Mouse (Mus musculus) thymus, adult 2 months (tissue): ENCODE data around the gene Dennd1b. TPM values are rescaled to one million over a fixed set of nuclear protein-coding genes. Genes with fewer than 3 reads are reported as not detected.

Source experiments
- DNase-seq: peaks from one replicate; pipeline ENCODE4 v3.0.0; 2021
- H3K27ac ChIP-seq: fragments of 200-500 bp; 2 replicates; pipeline ENCODE4 v1.5.1; 2012; ENCODE audit warnings: low read length, control low read depth; ENCODE audit not compliant: control insufficient read depth, insufficient read depth
- H3K27me3 ChIP-seq: fragments of 200-500 bp; 2 replicates; pipeline ENCODE4 v1.6.1; 2012; ENCODE audit warnings: mild to moderate bottlenecking, low read length, moderate library complexity, mixed read lengths; ENCODE audit not compliant: control insufficient read depth, insufficient read depth
- H3K36me3 ChIP-seq: fragments of 200-500 bp; 2 replicates; pipeline ENCODE4 v1.6.1; 2012; ENCODE audit warnings: mild to moderate bottlenecking, low read length, moderate library complexity; ENCODE audit not compliant: control insufficient read depth, insufficient read depth
- H3K4me1 ChIP-seq: fragments of 200-500 bp; replicated peaks from 2 replicates; pipeline ENCODE4 v1.6.1; 2012; ENCODE audit warnings: low read length; ENCODE audit not compliant: control insufficient read depth, insufficient read depth
- H3K4me3 ChIP-seq: fragments of 200-500 bp; 2 replicates; pipeline ENCODE4 v1.5.1; 2012; ENCODE audit warnings: mild to moderate bottlenecking, low read length, control low read depth, moderate library complexity; ENCODE audit not compliant: control insufficient read depth, insufficient read depth
- CTCF ChIP-seq: fragments of 200-500 bp; IDR thresholded peaks from 2 replicates; pipeline ENCODE4 v1.5.1; 2012; ENCODE audit warnings: mild to moderate bottlenecking, control low read depth, low read length, moderate library complexity, borderline replicate concordance; ENCODE audit not compliant: control insufficient read depth, poor library complexity, insufficient read depth; ENCODE audit errors: extremely low read depth
- POLR2A ChIP-seq: fragments of 200-500 bp; IDR thresholded peaks from 2 replicates; pipeline ENCODE4 v1.6.1; 2012; ENCODE audit warnings: mild to moderate bottlenecking, low read length, control low read depth, moderate library complexity; ENCODE audit not compliant: control insufficient read depth, poor library complexity, insufficient read depth; ENCODE audit errors: extremely low read depth
- WGBS: fragments of 180-500 bp; shearing (Covaris S2); methylation state at CpG from one replicate; pipeline ENCODE4 v1.1.7; 2018; 5-methylcytosine and 5-hydroxymethylcytosine counted together
- polyA plus RNA-seq: library from polyadenylated mRNA; depleted of rRNA; stranded (reverse); fragments of >200 nt; gene quantifications from 2 replicates; pipeline ENCODE4 v1.2.3, GENCODE M21; 2012

Dennd1b gene
- polyA plus RNA-seq, 1 experiment, result 20.7 TPM

DNA sequence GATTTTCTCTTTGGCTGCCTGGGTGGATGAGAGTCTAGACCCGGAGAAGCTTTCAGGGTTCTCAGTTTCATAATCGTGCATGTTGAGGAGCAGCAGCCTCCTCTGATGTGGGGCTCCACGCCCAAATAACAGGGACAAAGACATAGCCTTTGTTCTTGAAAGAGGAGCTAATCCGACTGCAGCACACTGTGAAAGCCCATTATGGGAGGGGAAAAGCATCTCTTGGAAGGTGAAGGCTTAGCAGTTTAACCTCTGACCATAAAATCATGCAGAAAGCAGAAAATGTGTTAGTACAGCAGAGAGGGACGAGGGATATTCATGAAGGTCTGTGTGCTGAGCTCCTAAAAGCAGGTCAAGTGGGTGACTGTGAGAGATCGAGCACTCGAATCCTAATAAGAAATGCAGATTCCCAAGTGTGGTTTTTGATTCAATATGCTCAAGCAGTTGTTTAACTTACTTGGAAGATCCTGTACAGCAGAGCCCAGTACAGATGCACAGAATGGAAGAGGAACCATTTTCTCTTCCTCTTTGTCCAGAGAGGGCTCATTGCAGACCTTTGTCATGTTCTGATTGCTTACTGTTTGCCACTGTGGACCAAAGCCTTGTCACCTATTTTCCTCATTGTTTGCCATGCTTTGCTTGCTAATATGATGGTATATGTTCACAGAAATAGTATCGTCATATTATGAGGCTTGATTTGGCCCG, 37.6 kb downstream of the Dennd1b start:
- WGBS, result 92% methylated on average over 9 of the region's 9 CpGs
- no peak overlapping the region for H3K4me3 ChIP-seq

DNA sequence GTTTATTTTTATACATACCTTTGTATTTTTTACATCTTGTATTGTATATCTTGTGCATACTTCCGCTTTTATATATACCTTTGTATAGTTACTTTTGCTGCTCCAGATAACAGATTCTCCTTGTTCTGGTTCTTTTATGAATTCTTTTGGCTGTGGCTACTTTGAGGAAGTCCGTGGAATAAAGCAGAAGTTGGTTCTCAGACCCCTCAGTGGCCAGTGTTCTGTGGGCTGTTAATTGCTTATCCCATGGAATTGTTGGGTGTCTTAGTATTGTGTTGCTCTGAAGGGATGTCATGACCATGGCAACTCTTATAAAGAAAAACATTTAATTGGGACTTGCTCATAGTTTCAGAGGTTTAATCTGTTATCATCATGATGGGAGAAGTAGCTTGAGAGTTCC, 40.3 kb downstream of the Dennd1b start:
- TF ChIP-seq POLR2A (no peak), CTCF (no peak)
- H3K4me1 ChIP-seq, result no peaks in the 10 kb centered on the region
- 65% methylated on average over 2 of the region's 2 CpGs for WGBS
- H3K27ac ChIP-seq, result no peak overlapping the region
- no peak overlapping the region for H3K4me3 ChIP-seq
- no peaks in the 10 kb centered on the region for H3K36me3 ChIP-seq
- no peak for DNase-seq
- no peaks in the 10 kb centered on the region for H3K27me3 ChIP-seq

More for the DNA sequence above, 37.6 kb downstream of the Dennd1b start:
- no peak for DNase-seq
- TF ChIP-seq CTCF, result no peak
- Histone ChIP-seq H3K27me3 (no peaks in the 10 kb centered on the region), H3K36me3 (no peaks in the 10 kb centered on the region), H3K4me1 (no peaks in the 10 kb centered on the region), H3K27ac (no peak overlapping the region)

DNA sequence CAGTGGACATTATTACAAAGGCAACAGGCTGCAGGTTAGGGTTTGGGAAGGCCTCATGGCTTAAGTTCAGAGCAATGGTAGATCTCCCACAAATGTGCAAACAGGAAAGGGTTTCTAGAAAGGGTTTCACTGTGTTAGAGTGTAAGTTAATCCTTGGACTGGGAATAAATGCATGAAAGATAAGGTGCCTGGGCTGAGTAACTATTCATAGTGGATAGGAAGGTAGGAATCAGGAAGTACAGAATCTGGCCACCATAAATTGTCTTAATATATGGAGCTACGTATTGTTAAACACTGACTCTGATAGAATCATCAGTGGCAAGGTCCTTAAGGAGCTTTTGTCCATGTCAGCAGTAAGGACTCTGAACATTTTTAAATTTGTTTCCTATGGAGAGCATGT, 42.8 kb downstream of the Dennd1b start:
- H3K36me3 ChIP-seq, result no peaks in the 10 kb centered on the region
- H3K4me3 ChIP-seq, result no peak overlapping the region
- WGBS, result 98% methylated on average over 1 of the region's 1 CpGs
- H3K4me1 ChIP-seq, result 0 out of 2 replicates have a peak, but pooled peaks cover 2% of the 10 kb centered on the region
- no peaks in the 10 kb centered on the region for H3K27me3 ChIP-seq
- DNase-seq, result no peak
- TF ChIP-seq CTCF (no peak), POLR2A (no peak)
- H3K27ac ChIP-seq, result no peak overlapping the region

DNA sequence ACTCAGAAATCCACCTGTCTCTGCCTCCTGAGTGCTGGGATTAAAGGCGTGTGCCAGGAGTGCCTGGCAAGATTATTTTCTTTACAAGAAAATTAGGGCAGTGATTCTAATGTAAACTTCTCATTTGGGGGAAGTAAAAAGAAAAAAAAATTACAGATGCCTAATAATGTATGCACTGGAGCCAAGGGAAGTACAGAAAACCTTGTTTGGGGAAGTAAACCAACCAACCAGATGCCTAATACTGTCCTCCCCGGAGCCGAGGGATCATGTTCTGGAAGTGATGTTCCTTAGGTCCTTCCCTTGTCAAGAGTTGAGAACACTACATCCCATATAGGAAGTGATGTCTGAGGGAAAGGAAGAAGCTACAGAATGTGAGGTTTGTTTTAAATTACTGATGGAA, 44.2 kb downstream of the Dennd1b start:
- WGBS, result 81% methylated on average over 3 of the region's 3 CpGs
- 0 out of 2 replicates have a peak, but pooled peaks cover 2% of the 10 kb centered on the region for H3K4me1 ChIP-seq
- no peak overlapping the region for H3K27ac ChIP-seq
- no peak for DNase-seq
- TF ChIP-seq CTCF (no peak), POLR2A (no peak)
- H3K36me3 ChIP-seq, result no peaks in the 10 kb centered on the region
- H3K27me3 ChIP-seq, result no peaks in the 10 kb centered on the region
- H3K4me3 ChIP-seq, result no peak overlapping the region

DNA sequence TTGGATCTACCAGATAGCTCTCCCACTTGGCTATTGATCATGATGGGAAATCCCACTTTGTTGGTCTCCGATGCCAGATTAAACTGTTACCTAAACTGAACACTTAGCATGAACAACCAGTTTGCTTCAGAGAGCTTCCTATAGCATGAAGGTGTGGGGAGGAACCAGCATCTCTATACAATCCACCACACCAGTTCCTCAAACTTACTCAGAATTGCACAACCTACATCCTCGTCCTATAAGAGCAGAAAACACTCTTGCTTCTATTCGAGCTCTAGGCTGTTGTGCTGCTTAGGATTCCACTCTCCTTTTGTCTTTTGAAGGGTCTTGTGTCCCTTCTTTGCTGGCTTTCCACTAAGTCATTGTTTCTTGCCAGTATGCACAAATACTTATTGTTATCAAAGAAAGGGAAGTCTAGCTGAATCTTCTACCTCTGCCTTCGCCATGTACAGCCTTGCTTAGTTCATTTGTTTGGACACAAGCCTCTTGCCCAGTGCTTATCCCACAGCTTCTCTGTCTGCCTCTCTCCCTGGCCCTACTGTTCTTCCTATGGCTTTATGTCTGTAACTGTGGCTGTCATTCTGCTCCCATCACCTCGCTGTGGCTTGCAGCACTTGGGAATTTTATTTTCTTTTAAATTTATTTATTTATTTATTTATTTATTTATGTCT, 52.0 kb downstream of the Dennd1b start:
- Histone ChIP-seq H3K4me1 (no peaks in the 10 kb centered on the region), H3K27me3 (no peaks in the 10 kb centered on the region), H3K4me3 (no peak overlapping the region), H3K36me3 (no peaks in the 10 kb centered on the region), H3K27ac (no peak overlapping the region)
- WGBS, result 83% methylated on average over 5 of the region's 5 CpGs
- no peak for DNase-seq
- TF ChIP-seq POLR2A, result no peak
- no peak for TF ChIP-seq CTCF

DNA sequence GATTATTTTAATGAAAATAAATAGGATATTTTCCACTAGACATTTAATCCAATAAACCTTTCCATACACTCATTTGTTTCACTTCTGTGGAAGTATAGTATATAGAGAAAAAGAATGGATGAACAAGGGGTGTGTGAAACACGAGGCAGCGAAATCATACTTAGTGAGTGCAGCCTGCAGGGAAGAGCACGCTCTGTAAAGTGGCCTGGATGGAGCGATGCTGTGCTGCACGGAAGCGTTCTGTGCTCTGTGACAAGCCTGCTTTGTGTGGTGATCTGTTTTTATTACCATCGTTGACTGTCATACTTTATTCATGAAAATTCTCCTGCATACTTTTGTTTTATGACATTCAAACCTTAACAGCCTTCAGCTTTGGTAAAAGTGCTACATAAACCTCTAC, 58.1 kb downstream of the Dennd1b start:
- Histone ChIP-seq H3K27ac (no peak overlapping the region), H3K27me3 (no peaks in the 10 kb centered on the region), H3K4me1 (no peaks in the 10 kb centered on the region), H3K4me3 (no peak overlapping the region), H3K36me3 (no peaks in the 10 kb centered on the region)
- no peak for DNase-seq
- 95% methylated on average over 7 of the region's 7 CpGs for WGBS
- TF ChIP-seq CTCF (no peak), POLR2A (no peak)
